Mouse (Mus musculus) macrophage (primary cell): ENCODE measurements around the gene Xlr3a. TPM values are rescaled to one million over a fixed set of nuclear protein-coding genes. Genes with fewer than 3 reads are reported as not detected.
"Not testable (repeated sequence)": the region's sequence is repeated elsewhere in the genome, so short reads cannot be mapped to it uniquely, and the experiment has no call there.

Experiments
- H3K27ac ChIP-seq: fragments of 350-480 bp; formaldehyde crosslinking; 2 replicates; pipeline ENCODE4 v1.9.0; 2021
- H3K36me3 ChIP-seq: fragments of 350-480 bp; formaldehyde crosslinking; 2 replicates; pipeline ENCODE4 v1.9.0; 2021; ENCODE audit errors: inconsistent target
- H3K4me3 ChIP-seq: fragments of 350-480 bp; formaldehyde crosslinking; 2 replicates; pipeline ENCODE4 v1.9.0; 2021; ENCODE audit errors: inconsistent target
- H3K79me2 ChIP-seq: fragments of 350-480 bp; formaldehyde crosslinking; 2 replicates; pipeline ENCODE4 v1.9.0; 2021; ENCODE audit errors: inconsistent target
- WGBS: methylation state at CpG from one replicate; pipeline ENCODE4 v1.1.7; 2026; ENCODE audit warnings: inconsistent platforms; ENCODE audit not compliant: missing documents; 5-methylcytosine and 5-hydroxymethylcytosine counted together
- polyA plus RNA-seq: library from polyadenylated mRNA; stranded (reverse); fragments of 250-400 nt; gene quantifications from 3 replicates; pipeline ENCODE4 v1.2.4, GENCODE M21; 2018; ENCODE audit warnings: inconsistent platforms
- total RNA-seq, 78 experiments: library from RNA; depleted of rRNA; stranded (reverse); fragments of 250-400 nt; gene quantifications; 1 replicate in 9 of 78; 2 replicates in 24 of 78; 3 replicates in 43 of 78; 4 replicates in 2 of 78; pipeline ENCODE4 v1.2.4; 2018; ENCODE audit warnings: inconsistent platforms in 56 of 78

Xlr3a gene
- 1 to 10 TPM in 3 of 26 experiments, under 1 TPM in 14, not detected in 9; 0.26 to 1.7 (median 0.61) TPM for total RNA-seq (2018; cell fraction: chromatin; rRNA removed)
- under 1 TPM in 19 of 26 experiments, not detected in 7; 0.11 to 0.73 (median 0.26) TPM for total RNA-seq (2018; cell fraction: cytosol; rRNA removed)
- total RNA-seq (2018; cell fraction: nucleus; rRNA removed) = 1 to 10 TPM in 4 of 26 experiments, under 1 TPM in 3, not detected in 19; 0.13 to 1.8 (median 1.1) TPM
- 0.35 TPM in 1 of 3 replicates, not detected in the others for polyA plus RNA-seq

GRCm38 (mm10) chrX:73096941-73097508 is at the start of gene Xlr3a:
Gene Xlr3a (minus strand): TSS chrX:73097095.
- not testable (repeated sequence) for H3K4me3 ChIP-seq, H3K36me3 ChIP-seq, H3K27ac ChIP-seq, H3K79me2 ChIP-seq
- 86% methylated on average over 13 of the region's 13 CpGs for WGBS

- WGBS = no CpG with 5 or more reads among the region's 7 CpGs
- H3K36me3 ChIP-seq, H3K79me2 ChIP-seq, H3K27ac ChIP-seq, H3K4me3 ChIP-seq: not testable (repeated sequence)
These were observed 46.3 kb upstream of the Xlr3a start for GRCm38 (mm10) chrX:73143218-73143618.

GRCm38 (mm10) chrX:73122859-73123829 is 26.2 kb upstream of the Xlr3a start:
- not testable (repeated sequence) for H3K36me3 ChIP-seq, H3K79me2 ChIP-seq, H3K4me3 ChIP-seq, H3K27ac ChIP-seq
- WGBS = no CpG with 5 or more reads among the region's 12 CpGs

GRCm38 (mm10) chrX:73116747-73117146 is 19.9 kb upstream of the Xlr3a start, which contains the start of gene Gm14685:
Gene Gm14685 (plus strand): TSS chrX:73117047.
- H3K27ac ChIP-seq, H3K4me3 ChIP-seq, H3K79me2 ChIP-seq, H3K36me3 ChIP-seq: not testable (repeated sequence)
- WGBS = no CpG with 5 or more reads among the region's 7 CpGs

- H3K79me2 ChIP-seq, H3K4me3 ChIP-seq, H3K27ac ChIP-seq, H3K36me3 ChIP-seq: not testable (repeated sequence)
- 52% methylated on average over 11 of the region's 19 CpGs for WGBS
These were observed 14.4 kb downstream of the Xlr3a start, which contains the start of gene Xlr4a for GRCm38 (mm10) chrX:73082267-73083055. Gene Xlr4a (minus strand): TSS chrX:73082478.

GRCm38 (mm10) chrX:73066765-73067312 is 30.1 kb downstream of the Xlr3a start:
- not testable (repeated sequence) for H3K4me3 ChIP-seq, H3K27ac ChIP-seq, H3K79me2 ChIP-seq, H3K36me3 ChIP-seq
- WGBS = no CpG with 5 or more reads among the region's 5 CpGs

- no peak within 1 kb of the TSS for H3K4me3 ChIP-seq
- H3K79me2 ChIP-seq = no peaks in the 10 kb centered on the region
- no peak within 1 kb of the TSS for H3K27ac ChIP-seq
- WGBS = 19% methylated on average over 7 of the region's 7 CpGs
- no peaks in the 10 kb centered on the region for H3K36me3 ChIP-seq
These were observed 32.5 kb downstream of the Xlr3a start, which contains the start of gene Pnma3 for GRCm38 (mm10) chrX:73064415-73064793. Gene Pnma3 (plus strand): TSS chrX:73064787.

- Histone ChIP-seq H3K4me3 (no peak overlapping the region), H3K27ac (no peak overlapping the region), H3K79me2 (no peaks in the 10 kb centered on the region), H3K36me3 (no peaks in the 10 kb centered on the region)
- WGBS = 74% methylated on average over 11 of the region's 24 CpGs
These were observed 33.1 kb downstream of the Xlr3a start for GRCm38 (mm10) chrX:73063512-73064414.

GRCm38 (mm10) chrX:73062323-73062722 is 34.6 kb downstream of the Xlr3a start:
- Histone ChIP-seq H3K4me3 (no peak overlapping the region), H3K36me3 (no peaks in the 10 kb centered on the region), H3K79me2 (no peaks in the 10 kb centered on the region), H3K27ac (no peak overlapping the region)
- WGBS = 39% methylated on average over 5 of the region's 5 CpGs

DNA sequence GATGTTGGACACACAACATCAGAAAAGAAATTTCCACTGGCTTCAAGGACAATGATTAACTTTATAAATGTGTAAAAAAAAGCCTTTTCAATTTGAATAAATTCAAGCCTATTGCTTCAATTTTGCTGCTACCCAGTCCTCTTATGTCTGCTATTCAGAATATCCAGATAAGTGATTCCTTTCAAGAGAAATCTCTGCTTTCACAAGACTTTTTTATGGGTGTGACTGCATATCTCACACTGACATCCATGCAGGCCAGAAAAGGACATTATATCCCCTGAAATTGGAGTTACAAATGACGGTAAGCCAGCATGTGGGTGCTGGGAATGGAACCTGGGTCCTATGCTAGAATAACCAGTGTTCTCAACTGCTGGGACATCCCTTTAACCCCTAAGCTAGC is 35.4 kb downstream of the Xlr3a start:
- H3K79me2 ChIP-seq = no peaks in the 10 kb centered on the region
- H3K4me3 ChIP-seq = no peak overlapping the region
- no peak overlapping the region for H3K27ac ChIP-seq
- 93% methylated on average over 1 of the region's 1 CpGs for WGBS
- H3K36me3 ChIP-seq = no peaks in the 10 kb centered on the region

DNA sequence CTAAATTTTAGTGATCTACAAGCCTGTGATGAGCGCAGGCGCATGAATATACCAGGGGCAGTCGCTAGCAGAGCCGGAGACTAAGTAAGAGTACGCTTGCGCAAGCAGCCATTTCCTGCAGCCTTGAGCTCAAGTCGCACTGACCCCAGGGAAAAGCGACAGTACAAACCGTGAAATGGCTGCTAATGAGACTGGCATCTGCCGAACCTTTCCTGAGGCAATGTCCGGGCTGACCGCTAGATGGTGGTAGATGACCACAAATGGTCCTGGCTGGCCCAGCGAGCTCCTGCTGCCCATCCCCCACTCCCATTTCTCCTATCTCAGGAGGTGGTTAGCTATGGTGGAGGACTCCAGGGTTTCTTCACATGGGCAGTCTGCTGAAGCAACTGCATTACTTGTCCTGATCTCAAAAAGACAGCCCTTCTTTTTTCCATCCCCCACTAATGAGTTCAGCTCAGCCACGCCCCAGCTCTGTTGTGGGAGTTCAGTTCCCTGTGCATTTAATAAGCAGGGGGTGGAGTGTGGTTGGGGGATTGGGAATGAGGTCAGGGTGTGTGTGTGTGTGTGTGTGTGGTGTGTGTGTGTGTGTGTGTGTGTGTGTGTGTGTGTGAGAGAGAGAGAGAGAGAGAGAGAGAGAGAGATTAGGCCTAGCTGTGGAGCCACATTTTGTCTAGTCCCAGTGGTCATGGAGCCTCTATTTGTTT is 42.9 kb downstream of the Xlr3a start:
- WGBS = 15% methylated on average over 9 of the region's 14 CpGs
- no peaks in the 10 kb centered on the region for H3K36me3 ChIP-seq

GRCm38 (mm10) chrX:73039666-73040065 is 57.2 kb downstream of the Xlr3a start:
- no peaks in the 10 kb centered on the region for H3K36me3 ChIP-seq
- WGBS = 85% methylated on average over 11 of the region's 12 CpGs
- H3K27ac ChIP-seq = no peak overlapping the region
- no peak overlapping the region for H3K4me3 ChIP-seq
- H3K79me2 ChIP-seq = no peaks in the 10 kb centered on the region

More for the DNA sequence above, 42.9 kb downstream of the Xlr3a start:
- Histone ChIP-seq H3K79me2 (no peaks in the 10 kb centered on the region), H3K4me3 (no peak overlapping the region), H3K27ac (no peak overlapping the region)

GRCm38 (mm10) chrX:73038831-73039230 is 58.1 kb downstream of the Xlr3a start:
- no peak overlapping the region for H3K4me3 ChIP-seq
- H3K36me3 ChIP-seq = no peaks in the 10 kb centered on the region
- no peak overlapping the region for H3K27ac ChIP-seq
- H3K79me2 ChIP-seq = no peaks in the 10 kb centered on the region
- 95% methylated on average over 4 of the region's 8 CpGs for WGBS
